ENCODE assay signal across 20 mouse cellular contexts in the genomic region with DNA sequence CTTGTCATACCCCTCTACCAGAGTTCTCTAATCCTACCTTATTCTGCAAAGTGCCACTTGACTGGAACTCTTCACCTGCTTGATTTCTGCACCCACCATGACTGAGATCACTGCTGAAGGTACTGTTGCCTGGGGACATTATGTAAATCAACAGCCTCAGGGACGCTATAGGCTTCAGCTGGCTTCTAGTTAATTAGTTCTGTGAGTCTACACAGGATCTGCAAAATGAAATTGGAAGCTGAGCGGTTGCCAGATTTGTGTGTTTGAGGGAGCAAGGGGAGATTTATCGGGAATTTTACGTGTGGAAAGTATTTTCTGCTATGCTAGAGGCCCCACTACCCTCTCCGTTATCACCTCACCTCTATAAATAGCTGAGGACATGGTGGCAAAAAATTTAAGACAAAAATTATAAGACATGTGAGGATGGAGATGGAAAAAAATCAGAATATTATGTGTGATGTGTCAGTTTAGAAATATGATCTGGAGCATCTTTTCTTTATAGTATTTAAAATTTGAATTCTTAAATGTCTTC. TPM values are rescaled to one million over a fixed set of nuclear protein-coding genes. Genes with fewer than 3 reads are reported as not detected.
DNase-seq lines count a peak whose midpoint lies in the region; ATAC-seq and TF ChIP-seq lines count a peak whose summit lies in the region.
"Had no signal": no experiment of that assay in that cellular context is flagged by ENCODE, and none has a peak within 500 bp of the region (broad histone marks: within the 10 kb centered on the region; RNA-seq: fewer than 3 reads in every experiment).

No protein-coding gene starts in this region.

- no peaks in the 10 kb centered on the region for H3K9me3 ChIP-seq in midbrain, embryonic 14.5 days (ENCODE audit: control insufficient read depth, low read length)
- H3K9me3 ChIP-seq in midbrain, embryonic 10.5 days (replicated peaks), result no peaks in the 10 kb centered on the region
- H3K9me3 ChIP-seq in heart, embryonic 13.5 days, result no peaks in the 10 kb centered on the region
- H3K9me3 ChIP-seq: embryonic facial prominence, embryonic 12.5 days; G1E; limb, embryonic 13.5 days; liver, embryonic 15.5 days; neural tube, embryonic 12.5 days had no signal

- no peak for ATAC-seq in midbrain, embryonic 14.5 days (ENCODE audit: low FRiP score, low TSS enrichment)
- ATAC-seq in heart, embryonic 13.5 days (ENCODE audit: extremely low read depth, insufficient number of reproducible peaks, low FRiP score, low TSS enrichment), result no peak
- ATAC-seq: inflammation-experienced regulatory T-cells, adult 6 months had no signal

- no peaks in the 10 kb centered on the region for H3K36me3 ChIP-seq in midbrain, embryonic 14.5 days (ENCODE audit: control insufficient read depth, insufficient read depth, low read length)
- H3K36me3 ChIP-seq in midbrain, embryonic 10.5 days, result no peaks in the 10 kb centered on the region
- H3K36me3 ChIP-seq in heart, embryonic 13.5 days, result no peaks in the 10 kb centered on the region
- H3K36me3 ChIP-seq: embryonic facial prominence, embryonic 12.5 days; G1E; limb, embryonic 13.5 days; liver, embryonic 15.5 days; neural tube, embryonic 12.5 days had no signal

- H3K4me2 ChIP-seq in midbrain, embryonic 14.5 days (ENCODE audit: low read length), result no peak overlapping the region
- H3K4me2 ChIP-seq in heart, embryonic 13.5 days, result peak overlapping the region; percentile 51
- H3K4me2 ChIP-seq: embryonic facial prominence, embryonic 12.5 days; limb, embryonic 13.5 days; liver, embryonic 15.5 days; neural tube, embryonic 12.5 days had no signal

- 54% methylated on average over 5 of the region's 5 CpGs for WGBS in midbrain, embryonic 14.5 days
- WGBS in midbrain, embryonic 10.5 days, result 82% methylated on average over 5 of the region's 5 CpGs
- 24% methylated on average over 5 of the region's 5 CpGs for WGBS in heart, embryonic 13.5 days

- no peak for TF ChIP-seq CTCF in layer of hippocampus, adult 2 months (conservative IDR thresholded peaks at IDR 0.05)

- H3K4me3 ChIP-seq in midbrain, embryonic 14.5 days (replicated peaks; ENCODE audit: low read depth, low read length), result no peak overlapping the region
- no peak overlapping the region for H3K4me3 ChIP-seq in midbrain, embryonic 10.5 days
- peak overlapping the region; percentile 58 for H3K4me3 ChIP-seq in heart, embryonic 13.5 days
- no peak overlapping the region for H3K4me3 ChIP-seq in layer of hippocampus, adult 2 months
- H3K4me3 ChIP-seq: embryonic facial prominence, embryonic 12.5 days; left cerebral cortex, adult 2 months; limb, embryonic 13.5 days; liver, embryonic 15.5 days; neural tube, embryonic 12.5 days had no signal

- peak; percentile 83 for DNase-seq in heart, adult 11 months
- DNase-seq in heart, adult 8-10 months (ENCODE audit: low spot score), result no peak
- DNase-seq in midbrain, embryonic 14.5 days, result peak; percentile 58
- DNase-seq in midbrain, embryonic 10.5 days (ENCODE audit: low spot score), result no peak
- DNase-seq in layer of hippocampus, adult 2 months (ENCODE audit: low spot score in 2 of 2), result no peak
- DNase-seq in spleen, postnatal 14 days (ENCODE audit: low spot score in 2 of 2), result no peak
- DNase-seq: adrenal gland, adult 2 months; cerebellum, adult 18-20 months; lung, postnatal 14 days; right cerebral cortex, postnatal 4 days had no signal

- H3K9ac ChIP-seq in midbrain, embryonic 14.5 days (replicated peaks; ENCODE audit: low read length), result no peak overlapping the region
- H3K9ac ChIP-seq in heart, embryonic 13.5 days, result peak overlapping the region; percentile 78
- H3K9ac ChIP-seq: embryonic facial prominence, embryonic 12.5 days; limb, embryonic 13.5 days; liver, embryonic 15.5 days; neural tube, embryonic 12.5 days had no signal

- no peaks in the 10 kb centered on the region for H3K27me3 ChIP-seq in midbrain, embryonic 14.5 days (ENCODE audit: control insufficient read depth, insufficient read depth, low read length)
- H3K27me3 ChIP-seq in midbrain, embryonic 10.5 days (ENCODE audit: low read depth, poor library complexity, severe bottlenecking), result no peaks in the 10 kb centered on the region
- no peaks in the 10 kb centered on the region for H3K27me3 ChIP-seq in heart, embryonic 13.5 days (replicated peaks)
- H3K27me3 ChIP-seq: embryonic facial prominence, embryonic 12.5 days; limb, embryonic 13.5 days; liver, embryonic 15.5 days; neural tube, embryonic 12.5 days had no signal

- H3K4me1 ChIP-seq in midbrain, embryonic 14.5 days (ENCODE audit: control insufficient read depth, insufficient read depth, low read length), result no peaks in the 10 kb centered on the region
- no peaks in the 10 kb centered on the region for H3K4me1 ChIP-seq in midbrain, embryonic 10.5 days
- peaks cover 26% of the 10 kb centered on the region for H3K4me1 ChIP-seq in heart, embryonic 13.5 days
- H3K4me1 ChIP-seq: embryonic facial prominence, embryonic 12.5 days; limb, embryonic 13.5 days; liver, embryonic 15.5 days had no signal

- 0 out of 2 replicates have a peak overlapping the region, but pooled peaks have one; percentile 20 for H3K27ac ChIP-seq in midbrain, embryonic 14.5 days (replicated peaks; ENCODE audit: low read depth, low read length)
- no peak overlapping the region for H3K27ac ChIP-seq in midbrain, embryonic 10.5 days (replicated peaks)
- H3K27ac ChIP-seq in heart, embryonic 13.5 days (replicated peaks), result peak overlapping the region; percentile 94
- H3K27ac ChIP-seq in layer of hippocampus, adult 2 months, result no peak overlapping the region
- H3K27ac ChIP-seq: embryonic facial prominence, embryonic 12.5 days; left cerebral cortex, adult 2 months; limb, embryonic 13.5 days; liver, embryonic 15.5 days; neural tube, embryonic 12.5 days had no signal

RNA-seq across cellular contexts. Expression of a gene that starts 3.3 kb away (rescaled TPM):
- 100 to 1,000 TPM; 341 to 381 (median 355) TPM for total RNA-seq in heart, adult 8-10 months (2022)
- 0.34 TPM in 1 of 2 replicates, not detected in the other for polyA plus RNA-seq in midbrain, embryonic 14.5 days (2014; fragmentation: Nextera tagmentation; extraction: Ambion mirVana)
- not detected in 2 replicates for polyA plus RNA-seq in midbrain, embryonic 10.5 days (2016; fragmentation: Nextera tagmentation; extraction: Ambion mirVana)
- 193 and 215 TPM in 2 replicates for polyA plus RNA-seq in heart, embryonic 13.5 days (2015; fragmentation: Nextera tagmentation; extraction: Ambion mirVana)
- under 1 TPM in 1 of 2 experiments, not detected in 1; 0.52 TPM for total RNA-seq in layer of hippocampus, adult 2 months (2021)
- total RNA-seq: adrenal gland, adult 2 months; common myeloid progenitor, adult 5-6 weeks had no signal
- polyA plus RNA-seq: adrenal gland, adult 2 months; G1E; inflammation-experienced regulatory T-cells, adult 6 months; kidney, embryonic 14.5 days had no signal

Comparison
In these comparisons a context has a peak if more than half of its experiments do, and no peak if none do; other contexts are left out.
1. DNase-seq: peak in heart, adult 11 months (single experiment) and midbrain, embryonic 14.5 days (single experiment); none in heart, adult 8-10 months (single experiment), midbrain, embryonic 10.5 days (single experiment), layer of hippocampus, adult 2 months (0 of 2) and spleen, postnatal 14 days (0 of 2).
2. H3K27ac ChIP-seq: peak in midbrain, embryonic 14.5 days (single experiment) and heart, embryonic 13.5 days (single experiment); none in midbrain, embryonic 10.5 days (single experiment) and layer of hippocampus, adult 2 months (single experiment).
3. RNA of a gene that starts 3.3 kb away (polyA plus RNA-seq): 193 to 215 TPM in heart, embryonic 13.5 days; 0.34 TPM in midbrain, embryonic 14.5 days and not detected in midbrain, embryonic 10.5 days; every median in the first group is over 100 times any median in the second.